Mouse (Mus musculus) stomach, postnatal 0 days (tissue): ENCODE measurements at regions not wholly inside any gene's neighbourhood (a gene's known extent, or its start where the extent isn't known, plus 50 kb on each side); places are given as distances from the start of the nearest gene placed in this dataset.

Experiments
- CTCF ChIP-seq: IDR thresholded peaks from 2 replicates; pipeline ENCODE4 v1.5.1; 2016; ENCODE audit warnings: antibody characterized with exemption, low read depth, mild to moderate bottlenecking, moderate library complexity
- EP300 ChIP-seq: optimal IDR thresholded peaks from 2 replicates; pipeline ENCODE3; 2016; ENCODE audit warnings: antibody characterized with exemption

GRCm38 (mm10) chr3:148575735-148576134, 414.6 kb downstream of the Adgrl2 start:
- TF ChIP-seq CTCF = no peak
- no peak for TF ChIP-seq EP300
